In genomic region chr1:60803825-60804696, GRCm38 (mm10) we compare ENCODE assay signal across 24 mouse cellular contexts.
A peak's percentile ranks its signal among the peaks of the same experiment; 100 is the strongest.
DNase-seq lines count a peak whose midpoint lies in the region; ATAC-seq and TF ChIP-seq lines count a peak whose summit lies in the region.
"Had no signal": no experiment of that assay in that cellular context is flagged by ENCODE, and none has a peak within 500 bp of the region (broad histone marks: within the 10 kb centered on the region; RNA-seq: fewer than 3 reads in every experiment).

No protein-coding gene starts in this region.

- no peak for TF ChIP-seq CTCF in gastrocnemius, adult 2 months (IDR thresholded peaks at IDR 0.05)
- no peak for TF ChIP-seq CTCF in midbrain, postnatal 0 days (IDR thresholded peaks at IDR 0.05)

- no peak for DNase-seq in gastrocnemius, adult 2 months
- no peak for DNase-seq in gastrocnemius, postnatal 25 days
- DNase-seq in midbrain, postnatal 0 days (ENCODE audit: low spot score): peak; percentile 49
- no peak for DNase-seq in layer of hippocampus, postnatal 25 days (ENCODE audit: extremely low spot score in 1 of 2, low spot score in 1 of 2)
- no peak for DNase-seq in urinary bladder, postnatal 10 days (ENCODE audit: low spot score)
- no peak for DNase-seq in thymus, postnatal 0 days (ENCODE audit: low spot score)
- DNase-seq: adrenal gland, postnatal 25 days; cerebellum, adult 9-11 months; gastrocnemius, postnatal 14 days; kidney, adult 11 months; right cerebral cortex, postnatal 25 days; thymus, postnatal 14 days had no signal

- peak overlapping the region; percentile 24; the same call in 1 of the 2 replicates for H3K27ac ChIP-seq in gastrocnemius, adult 2 months
- H3K27ac ChIP-seq in midbrain, postnatal 0 days (ENCODE audit: low read depth, low read length): no peak overlapping the region
- no peak overlapping the region for H3K27ac ChIP-seq in midbrain, embryonic 16.5 days (ENCODE audit: low read length)
- no peak overlapping the region for H3K27ac ChIP-seq in limb, embryonic 15.5 days
- H3K27ac ChIP-seq: kidney, postnatal 0 days; left cerebral cortex, adult 2 months; limb, embryonic 12.5 days; midbrain, embryonic 15.5 days; stomach, postnatal 0 days had no signal

- no peaks in the 10 kb centered on the region for H3K36me3 ChIP-seq in midbrain, postnatal 0 days (ENCODE audit: insufficient read depth, low read length)
- no peaks in the 10 kb centered on the region for H3K36me3 ChIP-seq in midbrain, embryonic 16.5 days (ENCODE audit: control insufficient read depth, insufficient read depth, low read length)
- H3K36me3 ChIP-seq in limb, embryonic 15.5 days: no peaks in the 10 kb centered on the region
- H3K36me3 ChIP-seq: heart, embryonic 12.5 days; limb, embryonic 12.5 days; midbrain, embryonic 15.5 days had no signal

- no peak overlapping the region for H3K4me3 ChIP-seq in gastrocnemius, adult 2 months
- no peak overlapping the region for H3K4me3 ChIP-seq in midbrain, postnatal 0 days (ENCODE audit: low read depth, low read length)
- H3K4me3 ChIP-seq in midbrain, embryonic 16.5 days (ENCODE audit: low read depth, low read length): no peak overlapping the region
- H3K4me3 ChIP-seq in limb, embryonic 15.5 days: no peak overlapping the region
- H3K4me3 ChIP-seq: erythroblast, embryonic 14.5 days; heart, embryonic 12.5 days; left cerebral cortex, adult 2 months; limb, embryonic 12.5 days; megakaryocyte, embryonic 14.5 days; midbrain, embryonic 15.5 days had no signal

- WGBS in midbrain, postnatal 0 days: 84% methylated on average over 6 of the region's 6 CpGs
- 86% methylated on average over 6 of the region's 6 CpGs for WGBS in midbrain, embryonic 16.5 days
- WGBS in limb, embryonic 15.5 days: 77% methylated on average over 6 of the region's 6 CpGs

- no peaks in the 10 kb centered on the region for H3K9me3 ChIP-seq in midbrain, postnatal 0 days (ENCODE audit: low read length)
- no peaks in the 10 kb centered on the region for H3K9me3 ChIP-seq in midbrain, embryonic 16.5 days (replicated peaks; ENCODE audit: control insufficient read depth, low read length, poor library complexity, severe bottlenecking)
- H3K9me3 ChIP-seq in limb, embryonic 15.5 days: no peaks in the 10 kb centered on the region
- H3K9me3 ChIP-seq: heart, embryonic 12.5 days; limb, embryonic 12.5 days; megakaryocyte, embryonic 14.5 days; midbrain, embryonic 15.5 days had no signal

- no peak overlapping the region for H3K9ac ChIP-seq in midbrain, postnatal 0 days (replicated peaks; ENCODE audit: low read length, poor library complexity, severe bottlenecking)
- no peak overlapping the region for H3K9ac ChIP-seq in midbrain, embryonic 16.5 days (ENCODE audit: low read depth, low read length)
- no peak overlapping the region for H3K9ac ChIP-seq in limb, embryonic 15.5 days
- H3K9ac ChIP-seq: heart, embryonic 12.5 days; limb, embryonic 12.5 days; midbrain, embryonic 15.5 days had no signal

- H3K4me1 ChIP-seq in midbrain, postnatal 0 days (ENCODE audit: insufficient read depth, low read length): no peaks in the 10 kb centered on the region
- H3K4me1 ChIP-seq in midbrain, embryonic 16.5 days (ENCODE audit: control insufficient read depth, insufficient read depth, low read length): no peaks in the 10 kb centered on the region
- peaks cover 3% of the 10 kb centered on the region; the same call in 1 of the 2 replicates for H3K4me1 ChIP-seq in limb, embryonic 15.5 days
- H3K4me1 ChIP-seq: limb, embryonic 12.5 days; midbrain, embryonic 15.5 days had no signal

- H3K27me3 ChIP-seq in midbrain, postnatal 0 days (ENCODE audit: insufficient read depth, low read length): no peaks in the 10 kb centered on the region
- H3K27me3 ChIP-seq in midbrain, embryonic 16.5 days (ENCODE audit: control insufficient read depth, insufficient read depth, low read depth, low read length): no peaks in the 10 kb centered on the region
- H3K27me3 ChIP-seq in limb, embryonic 15.5 days: no peaks in the 10 kb centered on the region
- H3K27me3 ChIP-seq: heart, embryonic 12.5 days; limb, embryonic 12.5 days; megakaryocyte, embryonic 14.5 days; midbrain, embryonic 15.5 days had no signal

- H3K4me2 ChIP-seq in midbrain, postnatal 0 days (ENCODE audit: low read depth, low read length, poor library complexity, severe bottlenecking): no peak overlapping the region
- H3K4me2 ChIP-seq in midbrain, embryonic 16.5 days (ENCODE audit: low read length): no peak overlapping the region
- H3K4me2 ChIP-seq in limb, embryonic 15.5 days: no peak overlapping the region
- H3K4me2 ChIP-seq: heart, embryonic 12.5 days; limb, embryonic 12.5 days; midbrain, embryonic 15.5 days had no signal

- ATAC-seq in midbrain, postnatal 0 days (ENCODE audit: low FRiP score): no peak
- ATAC-seq in midbrain, embryonic 16.5 days: no peak
- 0 out of 2 replicates have a peak, but pooled peaks have one; percentile 19 for ATAC-seq in limb, embryonic 15.5 days (ENCODE audit: insufficient number of reproducible peaks, low FRiP score, low TSS enrichment, low read depth)
- ATAC-seq: forebrain, embryonic 16.5 days; hindbrain, embryonic 16.5 days; midbrain, embryonic 15.5 days had no signal

- intact Hi-C loops in gastrocnemius, adult 2 months (cut with DNase I): no loop called here
